Mouse (Mus musculus): Measurements from ENCODE around the gene Sypl.

- TF ChIP-seq GATA1 (IDR thresholded peaks at IDR 0.05; ENCODE audit: low read length) (no peak), TAL1 (IDR thresholded peaks at IDR 0.05; ENCODE audit: low read length) (no peak)
Measured at GRCm38 (mm10) chr12:33000402-33000801, 46.7 kb downstream of the Sypl start.

All from erythroblast, embryonic 14.5 days (primary cell).